Mouse (Mus musculus) heart, postnatal 4 days (tissue): ENCODE data around the gene Bdh1. TPM values are rescaled to one million over a fixed set of nuclear protein-coding genes. Genes with fewer than 3 reads are reported as not detected.

Source experiments
- DNase-seq: peaks from one replicate; pipeline ENCODE4 v3.0.0; 2021
- total RNA-seq, 2 experiments: library from RNA; stranded (reverse); gene quantifications; 2 replicates each; pipeline ENCODE4 v1.2.3; 2021

Gene Bdh1
- total RNA-seq, 2 experiments from 2014 or later, result 0.81 to 1.0 TPM

DNA sequence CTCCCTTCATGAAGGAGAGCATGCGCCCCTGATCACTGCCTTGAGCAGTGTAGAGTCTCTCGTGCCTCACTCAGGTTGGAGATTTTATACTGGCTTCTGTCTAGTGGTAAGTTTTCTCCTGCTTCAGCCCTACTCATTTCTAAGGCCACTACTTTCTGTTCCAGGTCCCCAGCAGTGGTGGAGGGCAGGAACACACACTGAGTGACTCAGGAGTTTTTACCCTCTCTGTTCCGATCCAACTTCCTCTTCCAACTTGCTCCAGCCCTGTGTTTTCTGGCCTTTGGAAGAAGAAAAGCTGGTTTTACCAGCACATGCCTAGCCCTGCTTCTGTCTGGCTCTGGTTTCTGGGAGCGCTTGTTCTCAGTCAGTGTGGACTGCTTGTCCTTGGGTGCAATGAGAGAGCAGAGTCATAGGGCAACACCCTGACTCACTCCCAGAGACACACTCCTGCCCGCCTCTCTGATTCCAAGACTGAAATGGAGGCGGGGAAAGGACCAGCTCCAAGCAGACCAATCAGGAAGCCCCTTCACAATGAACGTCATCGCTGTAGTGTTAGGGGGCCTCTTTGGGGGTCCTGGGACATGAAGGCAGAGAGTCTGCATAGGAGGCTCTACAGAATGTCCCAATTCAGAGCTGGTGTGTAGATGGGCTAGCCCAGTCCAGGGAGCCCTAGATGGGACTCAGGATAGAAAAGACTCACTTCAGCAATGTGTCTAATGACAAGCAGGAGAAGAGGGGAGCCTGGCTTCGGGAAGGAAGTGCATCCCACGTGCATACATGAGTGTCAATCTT lies 84.8 kb downstream of the Bdh1 start:
- DNase-seq, result no peak

DNA sequence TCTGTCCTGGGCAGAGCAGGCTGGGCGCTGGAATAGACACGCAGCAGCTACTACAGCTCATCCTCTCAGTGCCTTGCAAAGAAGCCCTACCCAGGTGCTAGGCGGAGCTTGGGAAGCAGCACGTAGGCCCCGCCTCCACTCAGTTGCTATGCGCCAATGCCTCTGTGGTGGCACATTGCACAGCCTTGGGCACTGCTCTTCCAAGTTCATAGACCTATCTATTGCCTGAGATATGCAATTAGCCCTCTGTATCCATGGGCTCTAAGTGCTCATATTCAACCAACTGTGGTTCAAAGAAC lies 85.3 kb downstream of the Bdh1 start:
- DNase-seq, result no peak

DNA sequence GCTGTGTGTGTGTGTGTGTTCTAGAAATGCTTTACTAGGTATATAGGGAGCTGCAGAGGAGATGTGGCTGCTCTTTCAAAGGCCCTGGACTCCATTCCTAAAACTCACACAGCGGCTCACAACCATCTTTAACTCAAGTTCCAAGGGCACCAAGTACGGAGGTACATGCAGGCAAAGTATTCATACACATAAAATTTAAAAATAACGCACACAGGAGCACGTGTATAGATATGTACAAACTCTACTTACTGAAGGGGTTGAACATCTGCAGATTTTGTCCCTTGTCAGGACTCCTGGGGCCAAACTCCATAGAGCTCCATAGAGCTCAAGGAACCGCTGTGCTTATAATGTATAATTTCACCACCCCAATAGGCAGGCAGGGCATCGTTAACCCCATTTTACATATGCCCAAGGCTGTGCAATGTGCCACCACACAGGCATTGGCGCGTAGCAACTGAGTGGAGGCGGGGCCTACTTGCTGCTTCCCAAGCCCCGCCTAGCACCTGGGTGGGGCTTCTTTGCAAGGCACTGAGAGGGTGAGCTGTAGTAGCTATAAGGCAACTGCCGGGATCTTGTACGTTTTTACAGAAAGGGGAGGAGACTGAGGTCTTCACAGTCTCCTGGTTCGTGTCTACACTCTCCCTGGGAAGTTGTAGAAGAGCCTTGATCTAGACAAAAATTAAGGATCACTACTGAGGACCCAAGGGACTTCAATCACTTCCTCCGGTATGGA lies 85.9 kb downstream of the Bdh1 start:
- no peak for DNase-seq

Other genes starting within 250 kb of the Bdh1 start
- gene Acap2, start 221.0 kb upstream of the Bdh1 start, total RNA-seq, result 10 to 100 TPM; 27.8 to 29.0 TPM
- 100 to 1,000 TPM; 128 to 132 TPM for gene Ppp1r2, start 147.0 kb upstream of the Bdh1 start, total RNA-seq
- gene Apod, start 107.5 kb upstream of the Bdh1 start, total RNA-seq, result under 1 TPM; 0.27 to 0.45 TPM
- gene Dlg1, start 241.2 kb downstream of the Bdh1 start, total RNA-seq, result 10 to 100 TPM; 42.0 to 43.5 TPM